Mouse (Mus musculus) C2C12 (cell line): ENCODE data around the gene Med23. TPM values are rescaled to one million over a fixed set of nuclear protein-coding genes. Genes with fewer than 3 reads are reported as not detected.

Experiments used
- H3K27me3 ChIP-seq: one replicate; pipeline ENCODE4 v1.6.1; 2011; ENCODE audit not compliant: control insufficient read depth, insufficient read depth, insufficient read length
- H3K36me3 ChIP-seq: one replicate; pipeline ENCODE4 v1.6.1; 2011; ENCODE audit not compliant: control insufficient read depth, insufficient read depth
- H3K4me3 ChIP-seq: one replicate; pipeline ENCODE4 v1.5.1; 2011; ENCODE audit warnings: mild to moderate bottlenecking, control low read depth; ENCODE audit not compliant: poor library complexity, insufficient read depth, severe bottlenecking
- H3K79me2 ChIP-seq: one replicate; pipeline ENCODE4 v1.6.1; 2011; ENCODE audit not compliant: control insufficient read depth, insufficient read depth
- H3K79me3 ChIP-seq: one replicate; pipeline ENCODE4 v1.6.1; 2011; ENCODE audit warnings: low read depth, control low read depth
- H3ac ChIP-seq: one replicate; pipeline ENCODE3; 2011; ENCODE audit warnings: low read depth; ENCODE audit not compliant: control insufficient read depth, insufficient read length
- CEBPB ChIP-seq: IDR thresholded peaks from one replicate; pipeline ENCODE4 v1.6.1; 2011; ENCODE audit warnings: low read depth, mild to moderate bottlenecking, control low read depth, moderate library complexity
- CTCF ChIP-seq: IDR thresholded peaks from one replicate; pipeline ENCODE4 v1.5.1; 2011; ENCODE audit not compliant: control insufficient read depth, insufficient read depth, insufficient read length
- FOSL1 ChIP-seq: IDR thresholded peaks from one replicate; pipeline ENCODE4 v1.8.0; 2011; ENCODE audit warnings: mild to moderate bottlenecking, low read length; ENCODE audit not compliant: poor library complexity, insufficient read depth, severe bottlenecking
- MAX ChIP-seq: IDR thresholded peaks from one replicate; pipeline ENCODE4 v1.6.1; 2011; ENCODE audit warnings: mild to moderate bottlenecking, control low read depth
- MYOD1 ChIP-seq: IDR thresholded peaks from one replicate; pipeline ENCODE4 v1.6.1; 2011; ENCODE audit warnings: low read depth; ENCODE audit not compliant: control insufficient read depth, insufficient read length
- MYOG ChIP-seq: IDR thresholded peaks from one replicate; pipeline ENCODE4 v1.6.1; 2011; ENCODE audit not compliant: control insufficient read depth, insufficient read length; ENCODE audit errors: extremely low read depth
- USF1 ChIP-seq: IDR thresholded peaks from one replicate; pipeline ENCODE4 v1.6.1; 2011; ENCODE audit warnings: low read depth, mild to moderate bottlenecking, control low read depth, moderate library complexity
- polyA plus RNA-seq: library from polyadenylated mRNA; unstranded; fragments of >200 nt; fragmentation: generic; extraction: Trizol; gene quantifications from one replicate; pipeline ENCODE4 v1.2.1, GENCODE M21; 2012; ENCODE audit warnings: missing spikeins

The Med23 gene
- polyA plus RNA-seq, 1 experiment, result 10.5 TPM

GRCm38 (mm10) chr10:24824621-24825020 is 45.2 kb upstream of the Med23 start:
- H3K36me3 ChIP-seq, result no peaks in the 10 kb centered on the region
- H3ac ChIP-seq, result no peak overlapping the region
- TF ChIP-seq MYOG, result no peak
- TF ChIP-seq USF1, result no peak
- TF ChIP-seq CEBPB, result no peak
- no peak for TF ChIP-seq MYOD1
- TF ChIP-seq CTCF, result no peak
- TF ChIP-seq FOSL1, result no peak
- TF ChIP-seq MAX, result no peak

DNA sequence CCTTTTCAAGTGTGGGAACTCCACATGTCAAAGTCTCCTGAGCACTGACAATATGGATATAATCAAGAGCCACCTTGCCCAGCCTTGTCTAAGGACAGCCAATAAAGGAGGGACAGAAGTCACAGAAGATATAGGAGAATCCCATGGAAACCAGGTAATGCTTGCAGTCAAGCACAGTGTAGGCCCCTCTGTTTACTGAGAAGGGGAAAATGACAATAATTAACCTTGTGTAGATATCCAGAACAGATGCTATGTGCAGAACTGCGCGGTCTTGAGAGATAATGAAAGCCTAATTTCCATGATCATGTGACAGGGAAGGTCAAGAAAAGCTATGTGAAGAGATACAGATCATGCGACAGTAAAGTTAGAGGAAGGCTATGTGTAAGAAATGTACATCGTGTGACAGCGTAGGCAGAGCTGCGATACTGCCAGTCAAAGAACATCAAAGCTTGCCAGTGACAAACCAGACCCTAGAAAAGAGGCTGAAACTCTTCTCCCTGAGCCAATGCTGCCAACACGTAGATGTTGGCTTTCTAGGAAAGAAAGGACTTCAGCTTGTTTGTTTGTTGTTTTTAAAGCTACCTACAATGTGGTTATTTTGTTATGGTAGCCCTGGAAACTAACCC is 44.2 kb upstream of the Med23 start:
- H3K27me3 ChIP-seq, result no peaks in the 10 kb centered on the region
- H3K79me3 ChIP-seq, result no peaks in the 10 kb centered on the region
- H3K4me3 ChIP-seq, result no peak overlapping the region
- H3K36me3 ChIP-seq, result no peaks in the 10 kb centered on the region
- no peaks in the 10 kb centered on the region for H3K79me2 ChIP-seq
- H3ac ChIP-seq, result no peak overlapping the region
- no peak for TF ChIP-seq CEBPB

More at GRCm38 (mm10) chr10:24824621-24825020, 45.2 kb upstream of the Med23 start:
- no peaks in the 10 kb centered on the region for H3K79me2 ChIP-seq
- H3K27me3 ChIP-seq, result no peaks in the 10 kb centered on the region
- no peaks in the 10 kb centered on the region for H3K79me3 ChIP-seq
- H3K4me3 ChIP-seq, result no peak overlapping the region

DNA sequence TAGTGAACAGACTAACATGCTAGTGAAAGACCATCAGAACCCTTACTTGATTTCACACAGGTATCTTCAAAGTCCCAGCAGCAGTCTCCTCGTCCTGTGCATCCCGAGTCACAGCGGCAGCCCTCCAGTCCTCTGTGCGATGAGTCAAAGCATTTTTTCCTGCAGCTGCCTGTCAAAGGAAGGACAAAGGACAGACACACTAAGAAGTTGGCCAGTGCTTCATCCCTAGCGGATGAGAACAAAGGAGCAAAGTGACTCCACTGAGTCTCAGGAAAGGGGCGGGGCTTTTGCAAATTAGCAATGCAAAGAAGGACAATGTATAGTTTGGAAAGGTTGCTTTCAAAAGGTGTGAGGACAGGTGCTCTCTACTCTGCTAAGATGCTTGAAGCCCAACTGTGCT is 43.7 kb upstream of the Med23 start:
- Histone ChIP-seq H3K36me3 (no peaks in the 10 kb centered on the region), H3K4me3 (no peak overlapping the region), H3K79me2 (no peaks in the 10 kb centered on the region), H3ac (no peak overlapping the region), H3K27me3 (no peaks in the 10 kb centered on the region), H3K79me3 (no peaks in the 10 kb centered on the region)
- TF ChIP-seq MYOG (no peak), FOSL1 (no peak), MYOD1 (no peak), MAX (no peak), CTCF (no peak), CEBPB (no peak), USF1 (no peak)

DNA sequence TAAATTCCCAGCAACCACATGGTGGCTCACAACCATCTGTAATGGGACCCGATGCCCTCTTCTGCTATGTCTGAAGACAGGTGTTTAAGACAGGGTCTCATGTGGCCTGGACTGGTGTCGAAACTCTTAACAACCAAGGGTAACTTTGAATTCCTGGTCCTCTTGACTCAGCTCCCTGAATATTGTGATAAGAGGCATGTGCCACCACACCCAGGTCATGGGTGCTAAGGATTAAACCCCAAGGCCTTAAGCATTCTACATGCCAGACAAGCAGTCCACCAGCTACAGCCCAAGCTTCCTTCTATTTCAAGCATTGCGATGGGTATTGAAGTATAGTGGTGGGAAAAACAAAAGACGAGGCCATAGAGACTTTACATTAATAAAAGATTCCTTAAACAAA is 41.6 kb upstream of the Med23 start:
- Histone ChIP-seq H3K27me3 (no peaks in the 10 kb centered on the region), H3K79me3 (no peaks in the 10 kb centered on the region), H3ac (no peak overlapping the region), H3K4me3 (no peak overlapping the region), H3K36me3 (no peaks in the 10 kb centered on the region), H3K79me2 (no peaks in the 10 kb centered on the region)
- TF ChIP-seq MYOG, result no peak
- TF ChIP-seq FOSL1, result no peak
- no peak for TF ChIP-seq MYOD1
- TF ChIP-seq CTCF, result no peak
- TF ChIP-seq MAX, result no peak

DNA sequence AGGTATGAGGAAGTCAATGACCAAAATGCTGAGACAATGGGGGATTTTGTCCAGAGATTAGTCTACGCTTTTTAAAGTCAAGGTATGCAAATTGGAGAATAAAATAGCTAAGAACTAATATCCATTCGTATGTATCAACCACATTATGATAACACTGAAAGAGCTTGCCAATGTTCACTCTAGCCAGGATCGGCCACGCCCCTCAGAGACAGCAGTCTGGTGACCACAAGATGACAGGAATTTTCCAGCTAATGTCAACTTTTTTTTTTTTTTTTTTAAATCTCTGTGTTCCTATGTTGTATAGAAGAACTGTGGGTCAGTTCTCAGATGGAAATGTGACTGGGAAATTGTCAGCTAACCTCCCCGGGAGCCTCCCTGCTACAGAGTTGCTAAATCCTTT is 39.3 kb upstream of the Med23 start:
- no peak overlapping the region for H3K4me3 ChIP-seq
- H3K79me3 ChIP-seq, result no peaks in the 10 kb centered on the region
- no peaks in the 10 kb centered on the region for H3K27me3 ChIP-seq
- H3K36me3 ChIP-seq, result no peaks in the 10 kb centered on the region
- no peaks in the 10 kb centered on the region for H3K79me2 ChIP-seq
- H3ac ChIP-seq, result no peak overlapping the region
- TF ChIP-seq USF1 (no peak), MYOD1 (no peak), MYOG (no peak), CEBPB (no peak), FOSL1 (no peak), CTCF (no peak), MAX (no peak)

- no peak for TF ChIP-seq FOSL1
- no peak for TF ChIP-seq MYOG
- TF ChIP-seq USF1, result no peak
- no peak for TF ChIP-seq MAX
- TF ChIP-seq MYOD1, result no peak
- TF ChIP-seq CTCF, result no peak
- TF ChIP-seq CEBPB, result no peak
- Histone ChIP-seq H3K36me3 (no peaks in the 10 kb centered on the region), H3K27me3 (no peaks in the 10 kb centered on the region), H3K79me2 (no peaks in the 10 kb centered on the region), H3ac (no peak overlapping the region), H3K79me3 (no peaks in the 10 kb centered on the region), H3K4me3 (no peak overlapping the region)
Observed at GRCm38 (mm10) chr10:24831377-24832095, 38.2 kb upstream of the Med23 start.
